Comparison of ENCODE assay signal across 8 mouse cellular contexts in the genomic region with DNA sequence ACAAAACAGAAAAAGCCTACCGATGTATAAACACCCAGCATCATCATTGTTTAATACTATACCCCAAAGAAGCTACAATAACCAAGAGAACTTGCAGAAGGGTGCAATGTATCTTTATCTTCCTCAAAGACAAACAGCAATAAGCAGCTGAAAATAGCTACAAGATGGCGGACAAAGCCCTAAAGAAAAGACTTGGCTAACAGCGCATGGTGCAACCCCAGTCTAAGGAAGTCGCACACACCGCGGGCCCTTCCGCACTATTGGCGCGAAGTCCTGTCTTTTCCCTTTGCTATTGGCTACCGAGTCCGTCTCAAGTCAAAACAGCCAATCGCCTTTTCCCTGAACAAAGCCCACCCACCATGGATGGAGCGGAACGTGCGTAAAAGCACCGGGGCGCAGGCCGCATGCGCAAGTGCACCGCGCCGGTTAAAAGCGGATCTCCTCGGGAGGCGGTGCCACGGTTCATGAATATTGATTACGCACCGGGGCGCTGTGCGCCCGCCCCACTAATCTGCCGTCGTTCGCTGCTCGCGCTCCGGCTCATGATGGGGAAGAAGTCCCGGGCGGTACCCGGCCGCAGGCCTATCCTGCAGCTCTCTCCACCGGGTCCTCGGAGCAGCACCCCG. TPM values are rescaled to one million over a fixed set of nuclear protein-coding genes. Genes with fewer than 3 reads are reported as not detected.
A peak's percentile ranks its signal among the peaks of the same experiment; 100 is the strongest.
DNase-seq lines count a peak whose midpoint lies in the region; ATAC-seq lines count a peak whose summit lies in the region.

A gene (plus strand): TSS at position 318 of the 626 bp plus-strand sequence.

- H3K27me3 ChIP-seq in heart, embryonic 13.5 days (replicated peaks), result no peaks in the 10 kb centered on the region
- no peaks in the 10 kb centered on the region for H3K27me3 ChIP-seq in liver, embryonic 12.5 days (replicated peaks)
- H3K27me3 ChIP-seq in stomach, embryonic 15.5 days (replicated peaks), result no peaks in the 10 kb centered on the region

- peaks cover 22% of the 10 kb centered on the region for H3K36me3 ChIP-seq in heart, embryonic 13.5 days
- H3K36me3 ChIP-seq in liver, embryonic 12.5 days, result peaks cover 31% of the 10 kb centered on the region
- peaks cover 5% of the 10 kb centered on the region; the same call in 1 of the 2 replicates for H3K36me3 ChIP-seq in stomach, embryonic 15.5 days

- peak; percentile 97 for ATAC-seq in heart, embryonic 13.5 days (ENCODE audit: extremely low read depth, insufficient number of reproducible peaks, low FRiP score, low TSS enrichment)
- peak; percentile 98 for ATAC-seq in liver, embryonic 12.5 days
- peak; percentile 99 for ATAC-seq in stomach, embryonic 15.5 days (ENCODE audit: insufficient read depth, low FRiP score, low read depth)

- peaks cover 10% of the 10 kb centered on the region; the same call in 1 of the 2 replicates for H3K4me1 ChIP-seq in brown adipose tissue, adult 24 weeks (ENCODE audit: control insufficient read depth, insufficient read depth, insufficient read length, low read length)
- H3K4me1 ChIP-seq in heart, embryonic 13.5 days, result peaks cover 29% of the 10 kb centered on the region
- H3K4me1 ChIP-seq in liver, embryonic 12.5 days, result peaks cover 42% of the 10 kb centered on the region
- H3K4me1 ChIP-seq in stomach, embryonic 15.5 days, result peaks cover 5% of the 10 kb centered on the region; the same call in 1 of the 2 replicates

- WGBS in heart, embryonic 13.5 days, result 0% methylated on average over 44 of the region's 44 CpGs
- under 1% methylated on average over 44 of the region's 44 CpGs for WGBS in liver, embryonic 12.5 days (ENCODE audit: insufficient replicate concordance)
- under 1% methylated on average over 44 of the region's 44 CpGs for WGBS in stomach, embryonic 15.5 days

- peak within 1 kb of the TSS; percentile 48 for H3K27ac ChIP-seq in brown adipose tissue, adult 24 weeks (replicated peaks; ENCODE audit: low read depth, low read length)
- H3K27ac ChIP-seq in heart, embryonic 13.5 days (replicated peaks), result peak within 1 kb of the TSS; percentile 99
- H3K27ac ChIP-seq in liver, embryonic 12.5 days, result peak within 1 kb of the TSS; percentile 96
- H3K27ac ChIP-seq in stomach, embryonic 15.5 days, result peak within 1 kb of the TSS; percentile 98

- H3K4me3 ChIP-seq in brown adipose tissue, adult 24 weeks (ENCODE audit: insufficient read depth, low read depth, low read length), result peak within 1 kb of the TSS; percentile 85
- H3K4me3 ChIP-seq in heart, embryonic 13.5 days, result peak within 1 kb of the TSS; percentile 90
- peak within 1 kb of the TSS; percentile 93 for H3K4me3 ChIP-seq in liver, embryonic 12.5 days
- H3K4me3 ChIP-seq in stomach, embryonic 15.5 days (replicated peaks), result peak within 1 kb of the TSS; percentile 99

- DNase-seq in CD4-positive, CD25-positive, alpha-beta regulatory T cell, adult 2 months (ENCODE audit: low read depth, low spot score), result peak; percentile 99
- DNase-seq in fat pad, adult 2 months (ENCODE audit: extremely low read depth, low read depth, low spot score), result peak; percentile 97
- peak; percentile 98 for DNase-seq in kidney, postnatal 10 days
- peak; percentile 97 to 98 for DNase-seq in natural killer cell, adult 2 months (ENCODE audit: low spot score in 2 of 2)

- H3K4me2 ChIP-seq in heart, embryonic 13.5 days, result peak within 1 kb of the TSS; percentile 89
- H3K4me2 ChIP-seq in liver, embryonic 12.5 days, result peak within 1 kb of the TSS; percentile 82
- peak within 1 kb of the TSS; percentile 64 for H3K4me2 ChIP-seq in stomach, embryonic 15.5 days

- H3K9me3 ChIP-seq in heart, embryonic 13.5 days, result no peaks in the 10 kb centered on the region
- H3K9me3 ChIP-seq in liver, embryonic 12.5 days (replicated peaks), result no peaks in the 10 kb centered on the region
- H3K9me3 ChIP-seq in stomach, embryonic 15.5 days, result no peaks in the 10 kb centered on the region

- H3K9ac ChIP-seq in heart, embryonic 13.5 days, result peak within 1 kb of the TSS; percentile 93
- peak within 1 kb of the TSS; percentile 87 for H3K9ac ChIP-seq in liver, embryonic 12.5 days
- peak within 1 kb of the TSS; percentile 96 for H3K9ac ChIP-seq in stomach, embryonic 15.5 days

RNA-seq across cellular contexts. Expression of the gene that starts here (rescaled TPM):
- 8.2 and 14.7 TPM in 2 replicates for polyA plus RNA-seq in brown adipose tissue, adult 24 weeks (2012; ENCODE audit: insufficient read depth, insufficient read length, missing spikeins)
- 53.2 and 53.4 TPM in 2 replicates for polyA plus RNA-seq in heart, embryonic 13.5 days (2015; fragmentation: Nextera tagmentation; extraction: Ambion mirVana)
- 62.9 and 67.1 TPM in 2 replicates for polyA plus RNA-seq in liver, embryonic 12.5 days (2016; fragmentation: Nextera tagmentation; extraction: Ambion mirVana)
- 79.8 and 87.5 TPM in 2 replicates for polyA plus RNA-seq in stomach, embryonic 15.5 days (2015; fragmentation: Nextera tagmentation; extraction: Ambion mirVana)

Comparison
In these comparisons a context has a peak if more than half of its experiments do, and no peak if none do; other contexts are left out.
1. Peak in every context shown above with its lines: DNase-seq, ATAC-seq, H3K4me3 ChIP-seq and H3K27ac ChIP-seq.
2. H3K27ac ChIP-seq: peak in every context shown above with its lines; median percentile 99 in heart, embryonic 13.5 days; 98 in stomach, embryonic 15.5 days; 96 in liver, embryonic 12.5 days; 48 in brown adipose tissue, adult 24 weeks.